Mouse (Mus musculus): Measurements from ENCODE around the gene Rasl12. TPM values are rescaled to one million over a fixed set of nuclear protein-coding genes. Genes with fewer than 3 reads are reported as not detected.

Rasl12 gene
- polyA plus RNA-seq (2015; fragmentation: Nextera tagmentation; extraction: Ambion mirVana): 5.0 and 5.5 TPM in 2 replicates

- no peaks in the 10 kb centered on the region for H3K36me3 ChIP-seq (ENCODE audit: control insufficient read depth, insufficient read depth, low read length)
- peak within 1 kb of the TSS; percentile 69 for H3K9ac ChIP-seq (ENCODE audit: low read depth, low read length)
- peaks cover 20% of the 10 kb centered on the region for H3K27me3 ChIP-seq (replicated peaks; ENCODE audit: control insufficient read depth, insufficient read depth, low read length)
- peak within 1 kb of the TSS; percentile 58 for H3K4me3 ChIP-seq (ENCODE audit: low read length)
- no peaks in the 10 kb centered on the region for H3K9me3 ChIP-seq (ENCODE audit: control insufficient read depth, low read length)
- H3K4me1 ChIP-seq (ENCODE audit: control insufficient read depth, insufficient read depth, low read length): peaks cover 17% of the 10 kb centered on the region
- H3K27ac ChIP-seq (ENCODE audit: low read length): no peak within 1 kb of the TSS
- under 1% methylated on average over 24 of the region's 24 CpGs for WGBS
- peak; percentile 67 for ATAC-seq
- H3K4me2 ChIP-seq (ENCODE audit: low read depth, low read length): peak within 1 kb of the TSS; percentile 90
Measured at GRCm38 (mm10) chr9:65398279-65398678, at the start of gene Rasl12. TSS of gene Rasl12 (plus strand) at chr9:65398506.

- peaks cover 8% of the 10 kb centered on the region for H3K36me3 ChIP-seq (ENCODE audit: control insufficient read depth, insufficient read depth, low read length)
- H3K9ac ChIP-seq (ENCODE audit: low read depth, low read length): no peak overlapping the region
- H3K9me3 ChIP-seq (ENCODE audit: control insufficient read depth, low read length): no peaks in the 10 kb centered on the region
- no peak overlapping the region for H3K27ac ChIP-seq (ENCODE audit: low read length)
- no peak overlapping the region for H3K4me2 ChIP-seq (ENCODE audit: low read depth, low read length)
- 90% methylated on average over 5 of the region's 5 CpGs for WGBS
- no peak for ATAC-seq
- no peak overlapping the region for H3K4me3 ChIP-seq (ENCODE audit: low read length)
- no peaks in the 10 kb centered on the region for H3K4me1 ChIP-seq (ENCODE audit: control insufficient read depth, insufficient read depth, low read length)
- H3K27me3 ChIP-seq (replicated peaks; ENCODE audit: control insufficient read depth, insufficient read depth, low read length): no peaks in the 10 kb centered on the region
Measured at GRCm38 (mm10) chr9:65353251-65353650, 45.1 kb upstream of the Rasl12 start.

GRCm38 (mm10) chr9:65356561-65356960, 41.7 kb upstream of the Rasl12 start:
- WGBS: 84% methylated on average over 7 of the region's 7 CpGs
- Histone ChIP-seq H3K27me3 (replicated peaks; ENCODE audit: control insufficient read depth, insufficient read depth, low read length) (no peaks in the 10 kb centered on the region), H3K4me2 (ENCODE audit: low read depth, low read length) (no peak overlapping the region), H3K27ac (ENCODE audit: low read length) (no peak overlapping the region), H3K9me3 (ENCODE audit: control insufficient read depth, low read length) (no peaks in the 10 kb centered on the region), H3K9ac (ENCODE audit: low read depth, low read length) (no peak overlapping the region), H3K36me3 (ENCODE audit: control insufficient read depth, insufficient read depth, low read length) (peaks cover 8% of the 10 kb centered on the region), H3K4me3 (ENCODE audit: low read length) (no peak overlapping the region), H3K4me1 (ENCODE audit: control insufficient read depth, insufficient read depth, low read length) (no peaks in the 10 kb centered on the region; the same call in 1 of the 2 replicates)
- ATAC-seq: no peak

GRCm38 (mm10) chr9:65356971-65357370, 41.3 kb upstream of the Rasl12 start:
- 88% methylated on average over 2 of the region's 2 CpGs for WGBS
- no peak for ATAC-seq
- no peak overlapping the region for H3K4me2 ChIP-seq (ENCODE audit: low read depth, low read length)
- no peak overlapping the region for H3K9ac ChIP-seq (ENCODE audit: low read depth, low read length)
- no peaks in the 10 kb centered on the region for H3K27me3 ChIP-seq (replicated peaks; ENCODE audit: control insufficient read depth, insufficient read depth, low read length)
- H3K4me3 ChIP-seq (ENCODE audit: low read length): no peak overlapping the region
- no peaks in the 10 kb centered on the region for H3K9me3 ChIP-seq (ENCODE audit: control insufficient read depth, low read length)
- no peaks in the 10 kb centered on the region; the same call in 1 of the 2 replicates for H3K4me1 ChIP-seq (ENCODE audit: control insufficient read depth, insufficient read depth, low read length)
- H3K27ac ChIP-seq (ENCODE audit: low read length): no peak overlapping the region
- H3K36me3 ChIP-seq (ENCODE audit: control insufficient read depth, insufficient read depth, low read length): peaks cover 8% of the 10 kb centered on the region

GRCm38 (mm10) chr9:65358956-65359480, 39.3 kb upstream of the Rasl12 start:
- H3K27ac ChIP-seq (ENCODE audit: low read length): no peak overlapping the region
- no peaks in the 10 kb centered on the region; the same call in 1 of the 2 replicates for H3K4me1 ChIP-seq (ENCODE audit: control insufficient read depth, insufficient read depth, low read length)
- no peak for ATAC-seq
- no peak overlapping the region for H3K4me3 ChIP-seq (ENCODE audit: low read length)
- H3K36me3 ChIP-seq (ENCODE audit: control insufficient read depth, insufficient read depth, low read length): peaks cover 8% of the 10 kb centered on the region
- no peak overlapping the region for H3K9ac ChIP-seq (ENCODE audit: low read depth, low read length)
- H3K9me3 ChIP-seq (ENCODE audit: control insufficient read depth, low read length): no peaks in the 10 kb centered on the region
- 67% methylated on average over 1 of the region's 1 CpGs for WGBS
- H3K4me2 ChIP-seq (ENCODE audit: low read depth, low read length): no peak overlapping the region
- H3K27me3 ChIP-seq (replicated peaks; ENCODE audit: control insufficient read depth, insufficient read depth, low read length): no peaks in the 10 kb centered on the region

- Histone ChIP-seq H3K27ac (ENCODE audit: low read length) (no peak within 1 kb of the TSS), H3K4me1 (ENCODE audit: control insufficient read depth, insufficient read depth, low read length) (no peaks in the 10 kb centered on the region; the same call in 1 of the 2 replicates), H3K9me3 (ENCODE audit: control insufficient read depth, low read length) (no peaks in the 10 kb centered on the region), H3K27me3 (replicated peaks; ENCODE audit: control insufficient read depth, insufficient read depth, low read length) (no peaks in the 10 kb centered on the region), H3K36me3 (ENCODE audit: control insufficient read depth, insufficient read depth, low read length) (peaks cover 4% of the 10 kb centered on the region; the same call in 1 of the 2 replicates), H3K4me2 (ENCODE audit: low read depth, low read length) (no peak within 1 kb of the TSS), H3K9ac (ENCODE audit: low read depth, low read length) (no peak within 1 kb of the TSS), H3K4me3 (ENCODE audit: low read length) (no peak within 1 kb of the TSS)
- WGBS: 72% methylated on average over 16 of the region's 16 CpGs
- no peak for ATAC-seq
Measured at GRCm38 (mm10) chr9:65360641-65361448, 37.5 kb upstream of the Rasl12 start, which contains the start of gene Ubap1l. TSS of gene Ubap1l (plus strand) at chr9:65361041.

- H3K9me3 ChIP-seq (ENCODE audit: control insufficient read depth, low read length): no peaks in the 10 kb centered on the region
- 60% methylated on average over 9 of the region's 9 CpGs for WGBS
- no peak overlapping the region for H3K27ac ChIP-seq (ENCODE audit: low read length)
- H3K27me3 ChIP-seq (replicated peaks; ENCODE audit: control insufficient read depth, insufficient read depth, low read length): no peaks in the 10 kb centered on the region
- ATAC-seq: no peak
- no peak overlapping the region for H3K4me2 ChIP-seq (ENCODE audit: low read depth, low read length)
- no peaks in the 10 kb centered on the region; the same call in 1 of the 2 replicates for H3K36me3 ChIP-seq (ENCODE audit: control insufficient read depth, insufficient read depth, low read length)
- no peak overlapping the region for H3K9ac ChIP-seq (ENCODE audit: low read depth, low read length)
- H3K4me1 ChIP-seq (ENCODE audit: control insufficient read depth, insufficient read depth, low read length): no peaks in the 10 kb centered on the region; the same call in 1 of the 2 replicates
- no peak overlapping the region for H3K4me3 ChIP-seq (ENCODE audit: low read length)
Measured at GRCm38 (mm10) chr9:65363684-65364083, 34.6 kb upstream of the Rasl12 start.

- no peak overlapping the region for H3K27ac ChIP-seq (ENCODE audit: low read length)
- 82% methylated on average over 7 of the region's 7 CpGs for WGBS
- H3K4me3 ChIP-seq (ENCODE audit: low read length): no peak overlapping the region
- H3K27me3 ChIP-seq (replicated peaks; ENCODE audit: control insufficient read depth, insufficient read depth, low read length): no peaks in the 10 kb centered on the region
- H3K4me1 ChIP-seq (ENCODE audit: control insufficient read depth, insufficient read depth, low read length): no peaks in the 10 kb centered on the region; the same call in 1 of the 2 replicates
- ATAC-seq: no peak
- no peaks in the 10 kb centered on the region for H3K9me3 ChIP-seq (ENCODE audit: control insufficient read depth, low read length)
- H3K4me2 ChIP-seq (ENCODE audit: low read depth, low read length): no peak overlapping the region
- no peaks in the 10 kb centered on the region; the same call in 1 of the 2 replicates for H3K36me3 ChIP-seq (ENCODE audit: control insufficient read depth, insufficient read depth, low read length)
- H3K9ac ChIP-seq (ENCODE audit: low read depth, low read length): no peak overlapping the region
Measured at GRCm38 (mm10) chr9:65365721-65366120, 32.6 kb upstream of the Rasl12 start.

- no peaks in the 10 kb centered on the region for H3K36me3 ChIP-seq (ENCODE audit: control insufficient read depth, insufficient read depth, low read length)
- WGBS: 82% methylated on average over 24 of the region's 24 CpGs
- H3K27ac ChIP-seq (ENCODE audit: low read length): no peak overlapping the region
- peaks cover 2% of the 10 kb centered on the region; the same call in 1 of the 2 replicates for H3K27me3 ChIP-seq (replicated peaks; ENCODE audit: control insufficient read depth, insufficient read depth, low read length)
- no peak overlapping the region for H3K4me3 ChIP-seq (ENCODE audit: low read length)
- no peaks in the 10 kb centered on the region for H3K4me1 ChIP-seq (ENCODE audit: control insufficient read depth, insufficient read depth, low read length)
- H3K9ac ChIP-seq (ENCODE audit: low read depth, low read length): no peak overlapping the region
- no peak overlapping the region for H3K4me2 ChIP-seq (ENCODE audit: low read depth, low read length)
- no peaks in the 10 kb centered on the region for H3K9me3 ChIP-seq (ENCODE audit: control insufficient read depth, low read length)
- ATAC-seq: no peak
Measured at GRCm38 (mm10) chr9:65371756-65372155, 26.6 kb upstream of the Rasl12 start.
